Mouse (Mus musculus) testis, postnatal 14 days (tissue): ENCODE results near the gene Dnm3.

Source experiments
- DNase-seq: peaks from one replicate; pipeline ENCODE4 v3.0.0; 2021; ENCODE audit warnings: low spot score

The Dnm3 gene

GRCm38 (mm10) chr1:162477246-162478209, at the start of gene Dnm3:
TSS of gene Dnm3 (minus strand) at chr1:162478034.
- DNase-seq, result peak; percentile 87

- no peak for DNase-seq
Measured at GRCm38 (mm10) chr1:162515116-162515515, 37.3 kb upstream of the Dnm3 start.

- DNase-seq, result no peak
Measured at GRCm38 (mm10) chr1:162510013-162510356, 32.2 kb upstream of the Dnm3 start.

GRCm38 (mm10) chr1:162509329-162510012, 31.6 kb upstream of the Dnm3 start:
- no peak for DNase-seq

- DNase-seq, result no peak
Measured at GRCm38 (mm10) chr1:162508211-162509005, 30.6 kb upstream of the Dnm3 start.

GRCm38 (mm10) chr1:162506516-162506915, 28.7 kb upstream of the Dnm3 start:
- DNase-seq, result no peak

- DNase-seq, result no peak
Measured at GRCm38 (mm10) chr1:162505649-162506048, 27.8 kb upstream of the Dnm3 start.

GRCm38 (mm10) chr1:162476531-162477080, 1.2 kb downstream of the Dnm3 start:
- no peak for DNase-seq

- DNase-seq, result no peak
Measured at GRCm38 (mm10) chr1:162472949-162473348, 4.9 kb downstream of the Dnm3 start.

- DNase-seq, result no peak
Measured at GRCm38 (mm10) chr1:162471089-162471488, 6.7 kb downstream of the Dnm3 start.

- DNase-seq, result peak; percentile 63
Measured at GRCm38 (mm10) chr1:162469752-162470280, 8.0 kb downstream of the Dnm3 start.

GRCm38 (mm10) chr1:162463676-162464075, 14.2 kb downstream of the Dnm3 start:
- no peak for DNase-seq

GRCm38 (mm10) chr1:162458711-162459110, 19.1 kb downstream of the Dnm3 start:
- no peak for DNase-seq

- no peak for DNase-seq
Measured at GRCm38 (mm10) chr1:162456861-162457260, 21.0 kb downstream of the Dnm3 start.

GRCm38 (mm10) chr1:162456406-162456805, 21.4 kb downstream of the Dnm3 start:
- DNase-seq, result no peak

- DNase-seq, result no peak
Measured at GRCm38 (mm10) chr1:162453578-162453977, 24.3 kb downstream of the Dnm3 start.

GRCm38 (mm10) chr1:162453030-162453429, 24.8 kb downstream of the Dnm3 start:
- DNase-seq, result no peak

- DNase-seq, result no peak
Measured at GRCm38 (mm10) chr1:162449161-162449909, 28.5 kb downstream of the Dnm3 start.

GRCm38 (mm10) chr1:162444805-162445204, 33.0 kb downstream of the Dnm3 start:
- no peak for DNase-seq

GRCm38 (mm10) chr1:162439576-162439975, 38.3 kb downstream of the Dnm3 start:
- no peak for DNase-seq

GRCm38 (mm10) chr1:162436672-162437071, 41.2 kb downstream of the Dnm3 start:
- no peak for DNase-seq
